Mouse (Mus musculus) frontal cortex, postnatal 36 days (tissue): ENCODE measurements around the gene Cdhr2.

Source experiments
- DNase-seq, 2 experiments: peaks; one replicate each; pipeline ENCODE4 v3.0.0; 2022; ENCODE audit warnings: low spot score in 2 of 2

Gene Cdhr2

DNA sequence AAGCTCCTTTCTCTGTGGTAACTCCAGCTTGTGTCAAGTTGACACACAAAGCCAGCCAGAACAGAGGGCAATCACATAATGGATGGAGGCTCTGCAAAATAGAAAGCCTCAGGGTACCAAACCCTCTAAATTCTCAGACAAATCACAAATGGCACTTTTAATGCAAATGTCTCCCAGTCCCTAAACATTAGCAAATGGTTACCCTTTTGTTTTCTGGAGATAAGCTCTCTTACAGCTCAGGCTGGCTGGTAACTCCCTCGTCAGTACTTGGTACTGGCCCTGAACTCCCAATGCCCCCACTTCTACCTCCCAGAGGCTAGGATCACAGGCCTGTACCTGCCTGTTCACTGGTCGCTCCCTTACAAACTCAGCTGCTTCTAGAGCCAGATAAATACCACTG, 82.0 kb downstream of the Cdhr2 start:
- no peak for DNase-seq

- DNase-seq = no peak
These were observed 82.4 kb downstream of the Cdhr2 start, which contains the start of gene Eif4e1b for GRCm38 (mm10) chr13:54783698-54784097. Gene Eif4e1b (plus strand): TSS chr13:54783998.
